Mouse (Mus musculus) cortical plate, adult 2 months (tissue): ENCODE measurements around the gene Lsp1.

Experiments used
- CTCF ChIP-seq: fragments of 200-500 bp; IDR thresholded peaks from 2 replicates; pipeline ENCODE4 v1.5.1; 2011; ENCODE audit warnings: mild to moderate bottlenecking, control low read depth, low read length; ENCODE audit not compliant: insufficient read depth; ENCODE audit errors: extremely low read depth
- POLR2A ChIP-seq: fragments of 200-500 bp; IDR thresholded peaks from 2 replicates; pipeline ENCODE4 v1.6.1; 2011; ENCODE audit warnings: mild to moderate bottlenecking, low read length, control low read depth; ENCODE audit not compliant: insufficient read depth; ENCODE audit errors: extremely low read depth

DNA sequence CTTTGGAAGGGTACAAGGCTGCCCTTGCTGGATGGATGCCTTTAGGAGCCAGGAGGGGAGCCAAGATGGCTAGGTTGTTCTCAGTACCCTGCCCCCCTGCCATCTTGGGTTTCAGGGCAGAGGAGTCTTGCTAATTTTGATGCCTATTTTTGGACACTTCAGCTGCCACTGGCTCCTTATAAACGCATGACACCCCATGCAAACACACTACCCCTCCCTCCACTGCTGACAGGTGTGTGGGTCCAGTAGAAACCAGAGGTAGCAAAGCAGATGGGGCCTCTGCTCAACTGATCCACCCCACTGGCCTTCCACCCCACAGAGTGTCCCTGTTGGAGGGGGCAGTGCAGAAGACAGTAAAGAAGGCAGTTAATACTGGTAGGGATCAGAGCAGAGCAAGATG, 39.4 kb downstream of the Lsp1 start:
- TF ChIP-seq CTCF (no peak), POLR2A (no peak)
